Mouse (Mus musculus) liver, adult 10 weeks (tissue): ENCODE measurements around the gene Zfp677. TPM values are rescaled to one million over a fixed set of nuclear protein-coding genes. Genes with fewer than 3 reads are reported as not detected.

Source experiments
- polyA plus RNA-seq: library from polyadenylated mRNA; stranded (reverse); fragments of 350-450 nt; fragmentation: Illumina TruSeq; extraction: RNeasy Lipid Tissue Mini Kit (QIAGEN cat#74804); gene quantifications from one replicate; pipeline ENCODE4 v1.2.3, GENCODE M21; 2014; ENCODE audit warnings: low read depth, low replicate concordance

Zfp677 gene
- polyA plus RNA-seq, result 1.9 TPM

GRCm38 (mm10) chr17:21383391-21384056 is at the start of gene Zfp677:
Gene Zfp677, plus strand, starts transcription at chr17:21383748.

GRCm38 (mm10) chr17:21422664-21423599 is 39.4 kb downstream of the Zfp677 start, which contains the start of gene Zfp54:
Gene Zfp54, plus strand, starts transcription at chr17:21423227.

Other genes starting within 250 kb of the Zfp677 start
- gene Vmn1r234, start 157.7 kb upstream of the Zfp677 start, polyA plus RNA-seq, result not detected
- not detected for gene Vmn1r235, start 127.3 kb upstream of the Zfp677 start, polyA plus RNA-seq
- not detected for gene Vmn1r236, start 100.8 kb upstream of the Zfp677 start, polyA plus RNA-seq
- not detected for gene Vmn1r237, start 71.9 kb upstream of the Zfp677 start, polyA plus RNA-seq
- gene Zfp54, start 39.5 kb downstream of the Zfp677 start, polyA plus RNA-seq, result 8.2 TPM
- gene Zfp51, start 66.6 kb downstream of the Zfp677 start, polyA plus RNA-seq, result 13.6 TPM
- gene Zfp53, start 105.2 kb downstream of the Zfp677 start, polyA plus RNA-seq, result 14.6 TPM
- 1.9 TPM for gene Zfp52, start 151.8 kb downstream of the Zfp677 start, polyA plus RNA-seq
- gene Zfp948, start 183.3 kb downstream of the Zfp677 start, polyA plus RNA-seq, result 10.2 TPM